Mouse (Mus musculus) G1E (cell line): ENCODE measurements around the gene Ctsc.

ENCODE experiments used
- CTCF ChIP-seq: IDR thresholded peaks from 2 replicates; pipeline ENCODE4 v1.5.1; 2012; ENCODE audit warnings: low read depth, low read length, inconsistent platforms, mixed read lengths
- GATA1 ChIP-seq: IDR thresholded peaks from 2 replicates; pipeline ENCODE4 v1.6.1; 2012; ENCODE audit warnings: borderline replicate concordance, low read length, inconsistent platforms, mixed read lengths
- GATA2 ChIP-seq: IDR thresholded peaks from 2 replicates; pipeline ENCODE4 v1.6.1; 2012; ENCODE audit warnings: low read depth, low read length, inconsistent platforms, borderline replicate concordance
- POLR2AphosphoS5 ChIP-seq: IDR thresholded peaks from 2 replicates; pipeline ENCODE4 v1.6.1; 2012; ENCODE audit warnings: low read depth, low read length, inconsistent platforms; ENCODE audit not compliant: insufficient replicate concordance
- TAL1 ChIP-seq: conservative IDR thresholded peaks from 2 replicates; pipeline ENCODE4 v1.6.1; 2012; ENCODE audit warnings: low read depth, low read length, inconsistent platforms, mixed read lengths

DNA sequence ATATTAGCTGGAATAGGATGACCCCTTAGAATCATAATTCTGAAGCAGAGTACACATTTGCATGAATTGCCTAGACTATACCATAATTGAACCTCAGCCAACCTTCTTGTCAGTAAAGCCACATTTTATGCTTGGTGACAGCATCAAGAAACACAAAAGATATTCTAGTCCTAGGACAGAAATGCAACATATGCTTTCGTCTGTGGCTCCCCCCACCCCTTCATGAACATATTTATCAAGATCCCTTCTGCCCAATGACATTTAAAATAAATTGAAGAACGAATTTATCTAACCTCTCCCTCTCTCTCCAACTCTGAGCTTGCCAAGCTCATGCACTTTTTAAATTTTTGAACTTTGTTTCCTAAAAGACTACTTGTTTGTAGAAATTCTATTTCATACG, 38.5 kb downstream of the Ctsc start:
- TF ChIP-seq GATA1 (no peak), CTCF (no peak), TAL1 (no peak), POLR2AphosphoS5 (no peak), GATA2 (no peak)
